Mouse (Mus musculus) urinary bladder, postnatal 10 days (tissue): ENCODE data around the gene Rhot2.

Experiments used
- DNase-seq: peaks from one replicate; pipeline ENCODE4 v3.0.0; 2022; ENCODE audit warnings: low spot score

The Rhot2 gene

DNA sequence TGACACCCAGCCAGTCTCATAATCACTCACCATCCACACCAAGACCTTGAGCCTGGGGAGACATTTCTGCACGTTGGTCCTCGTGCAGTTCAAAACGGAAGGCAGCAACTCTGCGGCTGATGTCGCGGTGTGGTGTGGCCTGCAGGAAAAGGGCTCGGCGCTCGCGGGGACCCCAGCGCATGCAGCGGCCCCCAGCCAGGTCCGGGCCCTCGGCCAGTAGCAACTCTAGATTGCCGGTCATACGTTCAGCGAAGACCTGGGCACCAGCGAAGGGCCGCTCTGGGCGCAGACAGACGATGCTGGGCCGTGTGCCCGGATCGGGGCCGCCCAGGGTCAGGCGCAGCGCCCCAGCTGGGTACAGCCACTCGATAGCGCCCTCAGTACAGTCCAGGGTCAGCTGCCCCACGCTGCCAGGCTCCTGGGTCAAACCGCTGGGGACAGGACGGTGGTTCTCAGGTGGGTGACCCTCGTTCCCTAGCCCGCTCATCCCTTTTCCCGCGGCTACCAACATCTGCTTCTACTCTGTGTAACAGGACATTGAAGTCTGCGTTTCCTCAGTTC lies 48.4 kb downstream of the Rhot2 start:
- no peak for DNase-seq

DNA sequence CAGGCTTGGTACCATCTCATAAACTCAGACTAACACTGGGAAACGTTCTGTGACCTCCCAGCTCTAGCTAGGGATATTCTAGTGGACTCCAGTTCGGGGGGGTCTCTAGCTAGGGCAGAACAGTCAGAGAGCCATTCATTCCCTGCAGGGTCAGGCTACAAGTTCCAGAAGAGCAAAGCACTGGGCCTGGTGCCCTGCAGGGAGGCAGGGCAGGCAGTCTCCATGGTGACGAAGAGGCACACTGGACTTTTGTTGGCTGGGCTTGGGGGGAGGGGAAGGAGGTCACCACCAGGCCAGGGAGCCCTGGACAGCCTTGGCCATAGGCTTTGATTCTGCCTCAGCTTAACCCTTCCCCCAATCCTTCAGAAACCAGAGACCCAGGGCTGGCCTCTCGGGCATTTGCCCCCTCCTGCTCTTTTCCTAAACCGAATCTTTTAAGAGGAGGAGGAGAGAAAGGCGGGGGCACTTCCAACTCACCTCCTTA lies 49.0 kb downstream of the Rhot2 start, which contains the start of gene AC134908.4:
Gene AC134908.4 (minus strand): TSS at position 51 of the 484 bp plus-strand sequence.
- DNase-seq, result no peak

DNA sequence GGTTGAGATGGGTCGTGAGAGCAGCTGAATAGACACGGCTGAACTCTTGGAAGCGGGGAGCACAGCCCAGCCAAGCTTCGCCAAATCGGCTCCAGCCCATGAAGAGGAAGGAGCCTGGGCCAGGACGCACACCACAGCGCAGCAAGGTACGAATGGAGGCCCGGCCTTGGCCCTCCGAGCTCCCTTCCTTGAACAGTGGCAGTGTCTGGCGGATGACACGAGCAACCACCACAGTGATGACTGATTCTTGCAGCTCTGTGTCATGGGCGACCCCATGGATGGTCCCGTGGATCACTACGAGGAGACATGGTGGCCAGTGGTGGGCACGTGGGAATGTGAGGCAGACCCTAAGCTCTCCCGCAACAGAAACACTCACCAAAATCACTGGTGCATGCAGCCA lies 49.7 kb downstream of the Rhot2 start:
- no peak for DNase-seq

DNA sequence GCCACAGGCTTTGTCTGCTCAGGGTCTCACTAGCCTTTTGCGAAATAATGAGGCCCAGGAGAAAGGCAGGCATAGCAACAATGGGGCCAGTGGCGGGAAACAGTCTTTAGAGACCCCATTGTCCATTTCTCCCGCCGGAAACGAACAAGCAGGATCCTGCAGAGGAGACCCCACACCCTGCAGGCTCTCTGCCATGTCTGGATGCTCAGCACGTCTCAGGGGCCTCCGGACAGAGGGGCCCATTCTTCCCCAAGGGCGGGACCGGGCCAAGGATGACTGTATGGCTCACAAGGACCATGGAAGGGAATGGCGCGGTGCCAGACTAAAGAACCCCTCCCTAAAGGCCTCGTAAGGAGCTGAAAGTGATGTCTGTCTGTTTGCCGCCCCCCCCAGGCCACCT lies 50.5 kb downstream of the Rhot2 start:
- DNase-seq, result no peak

DNA sequence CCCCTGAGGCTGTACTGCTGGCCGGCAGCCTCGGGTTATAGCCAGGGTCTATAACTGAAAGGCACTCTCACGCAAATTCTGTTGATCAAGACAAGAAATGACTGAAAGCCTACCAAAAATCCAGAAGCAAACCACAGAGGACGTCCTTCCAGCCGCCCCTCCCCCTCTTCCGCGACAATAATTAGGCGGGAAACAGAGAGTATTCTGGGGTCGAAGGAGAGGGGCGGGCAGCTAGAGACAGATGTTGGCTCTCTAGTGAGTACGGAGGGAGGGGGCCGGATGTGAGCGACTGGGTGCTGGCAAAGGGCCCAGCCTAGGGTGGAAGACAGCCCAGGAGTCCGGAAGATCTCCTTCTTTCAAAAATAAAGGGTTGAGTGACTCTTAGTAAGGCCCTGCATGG lies 52.0 kb downstream of the Rhot2 start, which contains the start of gene Fam173a:
Gene Fam173a (minus strand): TSS at position 287 of the 400 bp plus-strand sequence.
- DNase-seq, result no peak

DNA sequence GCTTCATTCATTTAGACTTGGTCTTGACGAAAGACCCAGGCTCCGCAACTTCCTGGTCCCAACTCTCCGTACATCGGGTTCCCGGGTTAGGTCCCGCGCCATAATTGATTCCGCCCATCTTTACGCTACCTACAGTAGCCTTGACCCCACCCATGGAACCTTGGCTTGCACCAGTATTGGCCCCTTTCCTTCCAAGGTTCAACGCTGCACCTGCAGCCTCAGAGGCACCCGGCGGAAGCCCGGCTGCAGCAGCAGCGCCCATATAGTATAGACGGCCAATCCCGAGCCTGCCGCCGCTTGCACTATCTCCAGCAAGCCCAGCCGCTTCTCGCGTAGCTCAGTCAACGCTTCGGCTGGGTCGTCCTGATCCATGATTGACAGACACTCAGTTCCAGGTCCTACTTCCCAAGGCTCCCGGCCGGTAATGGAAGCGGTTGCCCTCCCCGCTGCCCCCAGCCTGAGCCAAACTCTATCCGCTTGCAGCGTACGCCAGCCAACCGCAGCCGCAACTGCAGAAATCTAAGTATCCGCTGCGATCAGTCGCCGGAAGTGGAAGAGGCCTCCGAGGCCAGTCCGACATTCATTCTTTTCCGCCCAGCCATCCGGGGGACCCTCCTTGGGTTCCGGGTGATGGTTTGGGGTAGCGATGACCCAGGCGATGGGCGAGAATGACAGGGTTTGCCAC lies 52.7 kb downstream of the Rhot2 start:
- no peak for DNase-seq

DNA sequence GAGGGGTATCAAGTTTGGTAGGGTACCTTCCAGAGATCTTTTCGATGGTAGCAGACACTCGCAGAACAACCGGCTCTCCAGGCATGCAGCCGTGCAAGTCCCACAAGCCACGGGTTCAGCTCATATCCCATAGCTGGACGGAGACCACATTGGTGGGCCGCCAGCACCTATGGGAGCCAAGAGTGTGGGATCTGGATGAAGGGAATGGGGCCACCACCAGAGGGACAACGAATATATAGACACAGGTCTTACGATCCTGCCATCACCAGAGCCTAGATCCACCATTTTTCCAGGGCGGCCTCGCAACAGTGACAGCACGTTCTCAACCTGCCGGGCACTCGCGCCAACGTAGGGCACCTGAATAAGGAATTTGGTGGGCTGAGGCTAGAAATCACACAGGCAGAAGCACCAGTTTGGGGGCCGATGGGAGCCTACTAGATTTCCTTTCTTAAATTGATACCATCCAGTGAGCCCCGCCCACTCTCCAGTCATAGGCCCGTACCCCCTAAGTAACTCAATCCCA lies 53.3 kb downstream of the Rhot2 start:
- no peak for DNase-seq
